Mouse (Mus musculus) testis, postnatal 14 days (tissue): ENCODE data around the gene Gm49366.
"Not testable (repeated sequence)": the region's sequence is repeated elsewhere in the genome, so short reads cannot be mapped to it uniquely, and the experiment has no call there.

Experiments
- DNase-seq: peaks from one replicate; pipeline ENCODE4 v3.0.0; 2021; ENCODE audit warnings: low spot score

The Gm49366 gene

DNA sequence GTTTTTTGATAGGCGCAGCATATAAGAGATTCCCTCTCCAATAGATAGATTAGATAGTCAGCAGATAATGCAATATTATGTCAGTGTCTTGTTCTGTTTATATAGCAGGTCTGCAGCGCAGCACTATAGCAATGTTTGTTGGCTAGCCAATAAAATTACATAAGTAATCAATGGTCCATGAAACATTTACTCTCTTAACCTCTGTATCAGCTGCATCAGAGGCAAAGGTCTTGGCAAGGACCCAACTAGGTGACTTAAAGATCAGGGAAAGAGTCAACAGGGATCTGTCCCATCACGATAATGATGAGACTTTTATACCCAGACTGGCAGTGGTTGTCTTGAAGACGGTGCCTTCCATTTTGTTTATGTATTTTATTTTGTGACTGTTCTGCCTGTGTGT lies 5.9 kb upstream of the Gm49366 start:
- DNase-seq, result no peak

DNA sequence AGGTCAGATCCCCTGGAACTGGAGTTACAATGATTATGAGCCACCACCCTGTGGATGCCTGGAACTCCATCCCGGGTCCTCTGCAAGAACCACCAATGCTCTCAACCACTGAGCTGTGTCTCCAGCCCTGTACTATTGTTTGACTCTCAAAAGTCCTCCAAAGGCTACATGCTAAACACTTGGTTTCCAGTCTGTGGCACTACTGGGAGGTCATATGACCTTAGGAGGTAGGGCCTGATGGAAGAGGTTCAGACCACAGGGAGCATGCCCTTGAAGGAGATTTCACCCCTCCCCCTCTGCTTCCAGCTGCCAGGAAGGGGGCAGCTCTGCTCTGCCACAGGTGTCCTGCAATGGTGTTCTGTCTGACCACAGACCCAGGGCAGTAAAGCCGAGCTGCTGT lies 5.4 kb upstream of the Gm49366 start:
- DNase-seq, result not testable (repeated sequence)

DNA sequence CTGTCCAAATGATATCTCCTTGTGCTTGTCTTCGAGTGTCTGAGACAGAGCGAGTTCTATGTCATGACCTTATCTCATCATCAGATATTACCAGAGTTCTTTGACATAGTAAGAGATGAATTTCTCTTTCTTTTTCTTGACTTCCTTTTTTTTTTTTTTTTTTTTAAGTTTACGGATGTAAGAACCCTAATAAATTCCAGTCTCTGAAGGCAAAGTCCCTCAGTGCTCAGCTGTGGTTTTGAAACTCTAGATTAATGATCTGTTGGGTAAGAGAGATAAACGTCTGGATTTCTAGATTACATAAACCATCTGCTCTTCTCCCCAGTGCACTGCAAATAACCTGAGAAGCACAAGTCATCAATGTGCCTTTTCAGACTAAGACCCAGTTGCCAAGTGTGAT lies 4.6 kb upstream of the Gm49366 start:
- DNase-seq, result no peak

- DNase-seq, result not testable (repeated sequence)
Observed at GRCm38 (mm10) chr12:84038241-84038640, 494 bp upstream of the Gm49366 start, which contains the start of gene Acot4. Gene Acot4 (plus strand): TSS chr12:84038379.

GRCm38 (mm10) chr12:84042248-84042647 lies 3.5 kb downstream of the Gm49366 start:
- no peak for DNase-seq

- no peak for DNase-seq
Observed at GRCm38 (mm10) chr12:84044045-84044444, 5.3 kb downstream of the Gm49366 start.

DNA sequence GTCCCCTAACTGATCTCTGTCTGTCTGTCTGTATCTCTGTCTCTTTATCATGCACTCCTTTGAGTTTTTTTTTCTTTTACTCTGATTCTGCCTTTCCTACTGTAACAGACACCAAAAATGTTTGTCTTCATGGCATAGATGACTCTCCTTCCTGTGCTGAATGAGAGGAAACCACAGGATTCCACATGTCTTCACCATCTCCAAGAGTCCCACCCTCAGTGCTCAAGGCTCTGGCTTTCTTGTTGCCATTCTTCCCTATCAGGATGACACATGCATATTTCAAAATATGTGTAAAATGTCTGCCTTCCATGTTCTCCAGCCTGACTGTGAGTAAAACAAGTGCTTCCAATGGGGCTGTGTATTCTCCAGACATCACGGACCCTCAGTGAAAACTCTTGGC lies 8.2 kb downstream of the Gm49366 start:
- DNase-seq, result no peak

- not testable (repeated sequence) for DNase-seq
Observed at GRCm38 (mm10) chr12:84050744-84051143, 12.0 kb downstream of the Gm49366 start.

DNA sequence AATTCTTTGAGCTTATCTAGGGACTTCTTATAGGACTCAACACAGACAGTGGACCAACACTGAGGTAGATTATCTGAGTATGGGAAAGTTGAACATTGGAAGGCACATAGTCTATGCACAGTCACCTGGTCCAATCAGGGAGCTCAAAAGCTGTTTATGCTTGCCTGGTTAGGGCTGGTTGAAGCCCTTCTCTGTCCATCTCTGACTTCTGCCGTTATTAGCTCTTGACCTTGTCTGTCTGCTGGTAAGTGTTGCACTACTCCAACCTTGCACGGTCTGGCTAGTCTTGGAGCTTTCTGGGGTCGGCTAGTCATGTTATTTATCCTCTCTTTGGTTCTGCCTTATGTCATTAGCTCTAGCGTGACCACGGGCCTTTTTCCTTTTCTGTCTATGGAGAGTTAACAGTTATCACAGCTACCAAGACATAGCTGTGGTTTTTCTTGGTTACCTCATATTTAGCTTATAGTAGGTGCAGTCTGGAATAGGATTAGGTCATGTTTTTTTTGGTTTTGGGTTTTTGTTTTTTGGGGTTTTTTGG lies 13.3 kb downstream of the Gm49366 start, which contains the start of gene Acot3:
Gene Acot3, plus strand, starts transcription at position 208 of the 538 bp plus-strand sequence.
- no peak for DNase-seq

DNA sequence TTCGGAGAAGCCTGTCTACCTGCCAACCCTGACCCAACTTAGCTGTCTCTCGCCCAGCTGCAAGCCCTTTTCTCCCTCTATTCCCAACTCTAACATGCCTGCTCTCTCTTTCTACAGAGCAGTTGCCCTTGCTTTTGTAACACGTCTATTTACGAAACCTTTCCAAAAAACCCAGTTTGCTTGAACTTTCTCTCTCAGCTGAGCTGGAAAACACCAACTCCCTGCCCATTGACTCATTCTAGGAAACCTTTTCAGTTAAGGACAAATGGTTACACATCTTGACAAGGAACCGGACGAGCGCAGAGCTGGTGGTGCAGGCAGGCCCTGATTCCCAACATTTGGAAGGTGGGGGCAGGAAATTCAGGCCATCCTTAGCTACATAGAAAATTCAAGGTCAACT lies 13.9 kb downstream of the Gm49366 start:
- no peak for DNase-seq

- no peak for DNase-seq
Observed at GRCm38 (mm10) chr12:84053173-84053572, 14.4 kb downstream of the Gm49366 start.

- DNase-seq, result no peak
Observed at GRCm38 (mm10) chr12:84053679-84054391, 15.1 kb downstream of the Gm49366 start.

DNA sequence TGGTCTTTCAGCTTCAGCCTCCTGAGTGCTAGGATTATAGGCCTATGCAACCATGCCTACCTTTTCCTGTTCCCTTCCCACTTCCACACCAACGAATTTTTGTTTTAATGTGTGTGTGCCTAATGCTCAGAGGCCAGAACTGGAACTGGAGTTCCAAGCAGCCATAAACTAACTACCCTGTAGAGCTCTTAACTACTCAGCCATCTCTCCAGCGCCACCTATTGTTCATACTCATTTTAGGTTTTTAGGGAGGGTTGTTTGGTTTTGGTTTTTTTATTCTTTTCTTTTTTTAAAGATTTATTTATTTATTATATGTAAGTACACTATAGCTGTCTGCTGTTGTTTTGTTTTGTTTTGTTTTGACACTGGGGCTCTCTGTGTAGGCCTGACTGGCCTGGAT lies 22.2 kb downstream of the Gm49366 start:
- DNase-seq, result no peak

DNA sequence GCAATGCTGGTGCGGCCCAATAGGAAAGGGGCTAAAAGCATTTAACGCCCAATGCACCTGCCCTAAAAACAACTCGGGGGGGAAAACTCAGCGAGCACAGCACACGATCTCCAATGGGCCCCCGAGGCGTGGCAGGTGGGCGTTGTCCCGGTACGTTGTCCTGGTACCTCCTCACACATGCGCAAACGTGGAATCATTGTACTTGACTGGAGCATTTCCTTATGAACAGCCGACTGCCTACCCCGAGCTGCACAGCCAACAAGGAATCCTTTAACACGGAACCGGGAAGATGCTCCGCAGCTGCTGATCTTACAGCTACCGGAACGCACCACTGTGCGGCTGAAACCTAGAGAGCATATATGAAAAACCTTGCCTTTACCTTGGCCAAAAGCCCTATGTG lies 23.6 kb downstream of the Gm49366 start:
- no peak for DNase-seq

DNA sequence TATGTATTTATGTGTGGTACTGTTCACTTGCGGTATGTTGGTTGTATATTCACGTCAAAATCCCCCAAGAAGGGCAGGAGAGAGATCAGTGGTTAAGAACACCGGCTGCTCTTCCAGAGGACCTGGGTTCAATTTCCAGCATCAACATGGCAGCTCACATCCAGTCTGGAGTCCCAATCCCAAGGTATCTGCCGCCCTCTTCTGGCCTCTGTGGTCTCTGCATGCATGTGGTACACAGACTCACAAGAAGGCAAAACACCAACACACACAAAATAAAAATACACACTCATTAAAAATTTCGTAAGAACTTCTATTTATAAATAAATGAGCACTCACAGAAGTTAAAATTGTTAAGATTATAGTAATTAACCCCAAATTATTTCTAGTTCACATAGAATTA lies 24.5 kb downstream of the Gm49366 start:
- peak; percentile 55 for DNase-seq

- no peak for DNase-seq
Observed at GRCm38 (mm10) chr12:84063833-84064232, 25.1 kb downstream of the Gm49366 start.

DNA sequence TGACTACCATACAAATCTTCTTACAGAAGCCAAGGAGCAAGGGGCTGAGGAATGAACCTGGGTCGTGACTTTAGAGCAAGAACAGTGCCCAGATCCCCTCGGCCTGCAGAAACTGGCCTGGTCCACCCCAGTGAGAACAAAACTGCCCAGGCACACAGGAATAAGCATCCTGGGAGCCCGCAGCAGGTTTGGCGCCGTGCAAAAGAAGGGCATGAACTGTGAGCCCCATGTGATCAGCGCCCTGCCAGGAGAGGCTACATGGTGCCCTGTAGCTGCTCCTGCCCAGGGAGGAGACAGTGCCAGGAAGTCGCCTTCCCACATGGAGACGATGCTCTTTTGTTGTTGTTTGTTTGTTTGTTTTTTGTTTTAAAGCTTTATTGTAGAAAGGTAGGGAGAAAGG lies 25.9 kb downstream of the Gm49366 start:
- no peak for DNase-seq

- no peak for DNase-seq
Observed at GRCm38 (mm10) chr12:84067752-84068151, 29.0 kb downstream of the Gm49366 start.

DNA sequence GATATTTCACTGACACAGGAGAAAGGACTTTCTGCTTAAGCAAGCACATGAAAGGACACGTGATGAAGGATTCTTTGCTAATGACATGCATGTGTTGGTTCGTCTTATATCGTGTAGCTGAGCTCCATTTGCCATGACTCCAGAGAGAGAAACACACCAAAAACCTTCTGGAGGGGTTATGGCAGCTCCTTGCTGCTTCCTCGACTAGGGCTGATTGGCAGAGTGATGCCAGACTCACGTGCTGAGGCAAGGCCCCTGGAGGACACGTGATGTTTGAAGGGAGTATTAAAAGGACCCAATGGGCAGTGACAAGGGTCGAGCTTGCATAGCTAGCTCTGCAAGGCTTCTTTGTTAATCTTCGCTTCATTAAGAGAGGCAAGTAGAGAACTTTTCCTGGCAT lies 29.6 kb downstream of the Gm49366 start:
- DNase-seq, result no peak

- DNase-seq, result no peak
Observed at GRCm38 (mm10) chr12:84068986-84069385, 30.3 kb downstream of the Gm49366 start, which contains the start of gene Acot5. Gene Acot5 (plus strand): TSS chr12:84069325.

- peak; percentile 40 for DNase-seq
Observed at GRCm38 (mm10) chr12:84069582-84069981, 30.8 kb downstream of the Gm49366 start.

- DNase-seq, result no peak
Observed at GRCm38 (mm10) chr12:84071696-84072095, 33.0 kb downstream of the Gm49366 start.

DNA sequence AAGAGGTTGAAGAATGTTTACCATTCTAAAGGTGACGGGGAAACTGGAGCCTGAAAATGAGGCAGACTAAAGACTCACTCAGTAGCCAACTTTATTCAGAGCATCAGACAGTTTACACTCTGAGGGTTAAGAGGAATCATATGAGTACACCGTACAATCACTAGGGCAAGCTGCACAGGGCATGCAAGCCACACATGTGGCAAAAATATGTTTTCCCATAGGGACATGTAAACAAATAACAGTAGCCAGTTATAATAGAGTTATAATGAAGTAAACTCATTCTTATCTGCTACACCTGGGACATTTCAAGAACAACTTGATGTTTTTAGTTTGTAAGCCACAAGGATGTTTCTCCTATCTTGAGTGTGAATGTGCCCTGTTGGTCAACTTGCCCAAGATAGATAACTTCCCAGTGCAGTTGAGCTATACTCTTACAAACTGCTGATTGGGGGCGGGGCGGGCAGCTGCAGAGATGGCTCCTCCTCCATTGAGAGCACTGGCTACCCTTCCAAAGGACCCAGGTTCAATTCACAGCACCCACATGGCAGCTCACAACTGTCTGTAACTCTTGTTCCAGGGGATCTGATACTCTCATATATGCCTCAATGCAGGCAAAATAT lies 38.7 kb downstream of the Gm49366 start:
- DNase-seq, result no peak
